Mouse (Mus musculus) small intestine, adult 2 months (tissue): ENCODE data around the gene Clk3. TPM values are rescaled to one million over a fixed set of nuclear protein-coding genes. Genes with fewer than 3 reads are reported as not detected.

Experiments
- H3K27ac ChIP-seq: fragments of 200-500 bp; 2 replicates; pipeline ENCODE4 v1.5.1; 2012; ENCODE audit warnings: low read depth, low read length, control low read depth, inconsistent platforms; ENCODE audit not compliant: insufficient read depth
- H3K27me3 ChIP-seq: fragments of 200-500 bp; 2 replicates; pipeline ENCODE4 v1.6.1; 2012; ENCODE audit warnings: mild to moderate bottlenecking, moderate library complexity, low read length, inconsistent platforms; ENCODE audit not compliant: control insufficient read depth, insufficient read depth
- H3K36me3 ChIP-seq: fragments of 200-500 bp; 2 replicates; pipeline ENCODE4 v1.6.1; 2012; ENCODE audit warnings: mild to moderate bottlenecking, low read length, control low read depth, inconsistent platforms; ENCODE audit not compliant: control insufficient read depth, insufficient read depth
- H3K4me1 ChIP-seq: fragments of 200-500 bp; 2 replicates; pipeline ENCODE4 v1.6.1; 2012; ENCODE audit warnings: low read length, inconsistent platforms, mixed read lengths; ENCODE audit not compliant: control insufficient read depth, insufficient read depth, insufficient read length
- H3K4me3 ChIP-seq: fragments of 200-500 bp; 2 replicates; pipeline ENCODE4 v1.5.1; 2012; ENCODE audit warnings: low read depth, mild to moderate bottlenecking, control low read depth, inconsistent platforms, low read length, moderate library complexity
- CTCF ChIP-seq: fragments of 200-500 bp; IDR thresholded peaks from 2 replicates; pipeline ENCODE4 v1.5.1; 2012; ENCODE audit warnings: low read depth, mild to moderate bottlenecking, control low read depth, inconsistent platforms, low read length, moderate library complexity, mixed read lengths; ENCODE audit not compliant: insufficient replicate concordance, insufficient read length; ENCODE audit errors: extremely low read depth
- POLR2A ChIP-seq: fragments of 200-500 bp; IDR thresholded peaks from 2 replicates; pipeline ENCODE4 v1.6.1; 2012; ENCODE audit warnings: low read depth, mild to moderate bottlenecking, control low read depth, inconsistent platforms, low read length, moderate library complexity
- WGBS: fragments of 180-500 bp; shearing (Covaris S2); methylation state at CpG from one replicate; pipeline ENCODE4 v1.1.7; 2018; 5-methylcytosine and 5-hydroxymethylcytosine counted together
- polyA plus RNA-seq: library from polyadenylated mRNA; depleted of rRNA; stranded (reverse); fragments of >200 nt; gene quantifications from 2 replicates; pipeline ENCODE4 v1.2.3, GENCODE M21; 2012

Gene Clk3
- polyA plus RNA-seq, 1 experiment: 66.1 TPM

- H3K27me3 ChIP-seq: no peaks in the 10 kb centered on the region
- no peak overlapping the region for H3K4me3 ChIP-seq
- TF ChIP-seq CTCF (no peak), POLR2A (no peak)
- no peak overlapping the region for H3K27ac ChIP-seq
- 84% methylated on average over 2 of the region's 2 CpGs for WGBS
- peaks cover 3% of the 10 kb centered on the region for H3K4me1 ChIP-seq
- no peaks in the 10 kb centered on the region for H3K36me3 ChIP-seq
Measured at GRCm38 (mm10) chr9:57770836-57771235, 5.2 kb upstream of the Clk3 start.

GRCm38 (mm10) chr9:57770214-57770613, 4.6 kb upstream of the Clk3 start:
- Histone ChIP-seq H3K27ac (no peak overlapping the region), H3K27me3 (no peaks in the 10 kb centered on the region), H3K36me3 (no peaks in the 10 kb centered on the region), H3K4me3 (no peak overlapping the region), H3K4me1 (peaks cover 3% of the 10 kb centered on the region)
- TF ChIP-seq POLR2A (no peak), CTCF (no peak)
- WGBS: 70% methylated on average over 1 of the region's 1 CpGs

- TF ChIP-seq POLR2A (no peak), CTCF (no peak)
- Histone ChIP-seq H3K36me3 (no peaks in the 10 kb centered on the region), H3K27me3 (no peaks in the 10 kb centered on the region), H3K4me3 (no peak overlapping the region), H3K27ac (no peak overlapping the region), H3K4me1 (peaks cover 3% of the 10 kb centered on the region)
- 39% methylated on average over 2 of the region's 2 CpGs for WGBS
Measured at GRCm38 (mm10) chr9:57769539-57770069, 3.9 kb upstream of the Clk3 start.

GRCm38 (mm10) chr9:57767231-57767630, 1.6 kb upstream of the Clk3 start:
- TF ChIP-seq POLR2A: no peak
- TF ChIP-seq CTCF: no peak
- H3K36me3 ChIP-seq: no peaks in the 10 kb centered on the region
- H3K4me1 ChIP-seq: peaks cover 17% of the 10 kb centered on the region
- H3K4me3 ChIP-seq: no peak overlapping the region
- 92% methylated on average over 4 of the region's 4 CpGs for WGBS
- no peak overlapping the region for H3K27ac ChIP-seq
- no peaks in the 10 kb centered on the region for H3K27me3 ChIP-seq

- no peaks in the 10 kb centered on the region for H3K27me3 ChIP-seq
- no peak for TF ChIP-seq POLR2A
- TF ChIP-seq CTCF: no peak
- H3K4me3 ChIP-seq: no peak overlapping the region
- no peak overlapping the region for H3K27ac ChIP-seq
- WGBS: 73% methylated on average over 6 of the region's 6 CpGs
- peaks cover 19% of the 10 kb centered on the region for H3K4me1 ChIP-seq
- H3K36me3 ChIP-seq: peaks cover 3% of the 10 kb centered on the region
Measured at GRCm38 (mm10) chr9:57766431-57766830, 771 bp upstream of the Clk3 start.

GRCm38 (mm10) chr9:57764974-57765363, 691 bp downstream of the Clk3 start:
- Histone ChIP-seq H3K27ac (peak overlapping the region; percentile 97), H3K4me3 (peak overlapping the region; percentile 88), H3K4me1 (peaks cover 19% of the 10 kb centered on the region), H3K27me3 (no peaks in the 10 kb centered on the region), H3K36me3 (peaks cover 18% of the 10 kb centered on the region)
- WGBS: under 1% methylated on average over 44 of the region's 45 CpGs
- no peak for TF ChIP-seq CTCF
- TF ChIP-seq POLR2A: peak; percentile 66; the same call in 1 of the 2 replicates

GRCm38 (mm10) chr9:57764147-57764973, 1.3 kb downstream of the Clk3 start:
- Histone ChIP-seq H3K27ac (peak overlapping the region; percentile 97), H3K4me1 (peaks cover 19% of the 10 kb centered on the region), H3K27me3 (no peaks in the 10 kb centered on the region), H3K36me3 (peaks cover 22% of the 10 kb centered on the region), H3K4me3 (peak overlapping the region; percentile 88)
- under 1% methylated on average over 57 of the region's 57 CpGs for WGBS
- no peak for TF ChIP-seq CTCF
- TF ChIP-seq POLR2A: no peak
